Mouse (Mus musculus) liver, embryonic 13.5 days (tissue): ENCODE results near the gene Fdx1l. TPM values are rescaled to one million over a fixed set of nuclear protein-coding genes. Genes with fewer than 3 reads are reported as not detected.
A peak's percentile ranks its signal among the peaks of the same experiment; 100 is the strongest.

Source experiments
- ATAC-seq: fragments of 200-750 bp; cut with Nextera tagmentation; 2 replicates; pipeline ENCODE4 v1.8.0; 2017; ENCODE audit warnings: low read depth, mild to moderate bottlenecking, moderate number of reproducible peaks, moderate library complexity
- DNase-seq: peaks from one replicate; pipeline ENCODE4 v3.0.0; 2022
- H3K27ac ChIP-seq: fragments of 300-500 bp; sonication (generic); 2 replicates; pipeline ENCODE4 v1.5.1; 2015; ENCODE audit warnings: moderate library complexity, mild to moderate bottlenecking, inconsistent platforms
- H3K27me3 ChIP-seq: fragments of 300-500 bp; sonication (generic); 2 replicates; pipeline ENCODE4 v1.6.1; 2015; ENCODE audit warnings: mild to moderate bottlenecking, inconsistent platforms
- H3K36me3 ChIP-seq: fragments of 300-500 bp; sonication (generic); 2 replicates; pipeline ENCODE4 v1.6.1; 2015; ENCODE audit warnings: mild to moderate bottlenecking, inconsistent platforms
- H3K4me1 ChIP-seq: fragments of 300-500 bp; sonication (generic); replicated peaks from 2 replicates; pipeline ENCODE4 v1.6.1; 2015; ENCODE audit warnings: inconsistent platforms
- H3K4me2 ChIP-seq: fragments of 300-500 bp; sonication (generic); 2 replicates; pipeline ENCODE4 v1.6.1; 2015; ENCODE audit warnings: inconsistent platforms, mild to moderate bottlenecking, moderate library complexity
- H3K4me3 ChIP-seq: fragments of 300-500 bp; sonication (generic); replicated peaks from 2 replicates; pipeline ENCODE4 v1.5.1; 2015; ENCODE audit warnings: mild to moderate bottlenecking, inconsistent platforms
- H3K9ac ChIP-seq: fragments of 300-500 bp; sonication (generic); 2 replicates; pipeline ENCODE4 v1.6.1; 2015; ENCODE audit warnings: mild to moderate bottlenecking, inconsistent platforms
- H3K9me3 ChIP-seq: fragments of 300-500 bp; sonication (generic); replicated peaks from 2 replicates; pipeline ENCODE4 v1.6.1; 2016; ENCODE audit warnings: inconsistent platforms
- WGBS: fragments of 180-500 bp; shearing (Covaris S2); methylation state at CpG from one replicate; pipeline ENCODE4 v1.1.7; 2015; ENCODE audit not compliant: insufficient replicate concordance; 5-methylcytosine and 5-hydroxymethylcytosine counted together
- polyA plus RNA-seq: library from polyadenylated mRNA; unstranded; fragments of >200 nt; fragmentation: Nextera tagmentation; extraction: Ambion mirVana; gene quantifications from 2 replicates; pipeline ENCODE4 v1.2.1, GENCODE M21; 2015

Fdx1l gene
- polyA plus RNA-seq: 36.6 and 41.0 TPM in 2 replicates

DNA sequence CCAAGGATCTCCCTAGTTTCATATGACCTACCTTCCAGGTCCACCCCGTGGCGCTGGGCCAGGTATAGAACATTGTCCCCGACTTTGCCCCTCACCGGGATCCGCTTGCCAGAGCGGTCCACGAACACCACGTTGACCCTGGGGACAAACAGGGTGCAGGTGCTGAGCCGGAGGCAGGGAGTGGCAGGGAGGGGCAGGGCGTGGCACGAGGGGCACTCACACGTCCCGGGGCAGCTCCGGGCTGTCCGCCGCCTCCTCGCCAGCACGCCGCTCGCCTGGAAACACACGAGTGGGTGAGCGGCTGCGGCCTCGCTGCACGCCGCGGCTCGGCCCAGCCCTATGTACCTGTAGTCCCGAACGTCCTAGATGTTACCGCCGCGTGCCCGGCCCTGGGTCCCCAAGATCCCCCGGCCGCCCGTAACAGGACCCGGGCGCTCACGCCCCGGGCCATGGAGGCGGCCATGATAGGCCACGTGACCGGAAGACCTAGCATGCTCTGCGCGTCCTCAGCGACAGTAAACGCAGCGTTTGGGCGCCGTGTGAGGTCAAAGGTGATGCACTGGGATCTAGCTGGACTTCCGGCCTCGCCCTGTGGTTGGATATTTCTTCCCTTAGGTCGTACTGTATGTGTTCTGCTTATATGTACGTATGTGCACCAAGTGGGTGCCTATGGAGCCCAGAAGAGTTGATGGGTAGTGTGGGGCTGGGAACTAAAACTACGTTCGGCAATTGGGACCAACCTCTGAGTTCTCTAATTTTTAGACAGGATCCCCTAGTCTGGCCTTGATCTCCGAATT, at the start of gene Fdx1l, which contains the start of gene Gm49373:
Fdx1l (minus strand) TSS at position 571 of the 797 bp plus-strand sequence.
Gm49373 (minus strand) TSS at position 53 of the 797 bp plus-strand sequence.
- peak within 1 kb of the TSS; percentile 87 for H3K4me3 ChIP-seq
- peak within 1 kb of the TSS; percentile 84 for H3K9ac ChIP-seq
- H3K4me2 ChIP-seq: peak within 1 kb of the TSS; percentile 92
- 3% methylated on average over 58 of the region's 58 CpGs for WGBS
- peak within 1 kb of the TSS; percentile 62 for H3K27ac ChIP-seq
- peaks cover 37% of the 10 kb centered on the region for H3K4me1 ChIP-seq
- no peaks in the 10 kb centered on the region for H3K9me3 ChIP-seq
- no peaks in the 10 kb centered on the region for H3K27me3 ChIP-seq
- ATAC-seq (peak; percentile 92), DNase-seq (peak; percentile 77)
- H3K36me3 ChIP-seq: peaks cover 62% of the 10 kb centered on the region

DNA sequence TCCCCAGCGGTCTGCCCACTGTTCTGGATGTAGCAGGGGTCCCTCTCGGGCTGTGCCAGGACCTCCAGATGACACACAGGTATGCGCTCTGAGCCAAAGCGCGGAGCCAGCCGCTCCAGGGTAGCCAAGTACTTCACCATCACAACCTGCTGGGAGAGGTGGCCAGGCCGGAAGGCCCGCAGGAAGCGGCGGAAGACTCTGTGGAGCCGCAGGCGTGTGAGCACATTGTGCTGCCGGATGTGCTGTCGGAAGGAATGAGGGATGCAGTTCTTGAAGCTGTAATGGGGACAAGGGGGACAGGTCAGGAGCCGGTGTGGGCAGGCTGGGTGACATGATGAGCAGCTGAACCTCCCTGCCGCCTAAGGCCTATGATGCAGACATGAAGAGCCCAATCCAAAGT, 48.1 kb upstream of the Fdx1l start:
- Histone ChIP-seq H3K4me1 (peaks cover 4% of the 10 kb centered on the region; the same call in 1 of the 2 replicates), H3K9ac (no peak overlapping the region), H3K4me2 (no peak overlapping the region), H3K4me3 (no peak overlapping the region), H3K27me3 (no peaks in the 10 kb centered on the region), H3K36me3 (peaks cover 33% of the 10 kb centered on the region), H3K9me3 (no peaks in the 10 kb centered on the region), H3K27ac (no peak overlapping the region)
- no peak for DNase-seq
- 84% methylated on average over 16 of the region's 16 CpGs for WGBS
- no peak for ATAC-seq

DNA sequence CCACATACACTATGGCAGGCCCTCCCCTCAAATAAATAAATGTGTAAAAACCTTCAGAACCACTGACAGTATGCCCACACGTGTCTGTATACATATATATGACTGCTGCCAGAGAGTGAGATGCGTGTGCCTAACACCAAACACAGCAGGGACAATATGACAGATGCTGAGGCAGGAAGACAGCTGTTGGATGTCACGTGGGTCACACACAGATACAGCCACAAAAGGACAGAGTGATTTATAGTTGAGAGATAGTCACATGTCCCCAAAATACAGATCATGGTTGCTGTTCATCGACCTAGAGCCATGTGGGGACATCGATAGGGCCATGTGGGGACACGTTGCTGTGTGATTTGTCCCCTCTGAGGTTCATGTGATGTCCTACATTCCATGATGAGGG, 43.7 kb upstream of the Fdx1l start:
- Histone ChIP-seq H3K27me3 (no peaks in the 10 kb centered on the region), H3K4me2 (no peak overlapping the region), H3K4me3 (no peak overlapping the region), H3K9ac (no peak overlapping the region), H3K9me3 (no peaks in the 10 kb centered on the region), H3K36me3 (peaks cover 8% of the 10 kb centered on the region), H3K4me1 (no peaks in the 10 kb centered on the region), H3K27ac (no peak overlapping the region)
- 68% methylated on average over 6 of the region's 6 CpGs for WGBS
- no peak for DNase-seq
- no peak for ATAC-seq

DNA sequence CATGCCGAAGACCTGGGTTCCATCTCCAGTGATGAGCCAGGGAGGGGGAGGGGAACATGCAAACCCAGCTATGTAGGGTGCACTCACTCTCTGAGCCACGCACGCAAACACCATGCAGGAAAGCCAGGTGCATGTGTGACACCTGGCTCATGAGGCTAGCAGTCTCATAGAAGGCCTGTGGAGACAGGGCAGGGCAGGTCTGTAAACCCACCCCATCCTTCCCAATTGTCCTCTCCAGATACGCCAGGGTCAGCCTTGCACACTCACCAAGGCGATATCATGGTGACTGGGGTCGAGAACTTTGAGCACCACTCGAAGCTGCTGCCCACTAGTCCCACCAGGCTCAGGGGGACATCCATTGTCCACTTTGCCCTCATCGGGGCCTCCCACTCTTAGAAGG, 41.7 kb upstream of the Fdx1l start:
- Histone ChIP-seq H3K9ac (no peak overlapping the region), H3K9me3 (no peaks in the 10 kb centered on the region), H3K27me3 (no peaks in the 10 kb centered on the region), H3K36me3 (no peaks in the 10 kb centered on the region), H3K4me3 (no peak overlapping the region), H3K4me1 (0 out of 2 replicates have a peak, but pooled peaks cover 4% of the 10 kb centered on the region), H3K4me2 (no peak overlapping the region), H3K27ac (no peak overlapping the region)
- 77% methylated on average over 8 of the region's 8 CpGs for WGBS
- no peak for ATAC-seq
- DNase-seq: no peak

DNA sequence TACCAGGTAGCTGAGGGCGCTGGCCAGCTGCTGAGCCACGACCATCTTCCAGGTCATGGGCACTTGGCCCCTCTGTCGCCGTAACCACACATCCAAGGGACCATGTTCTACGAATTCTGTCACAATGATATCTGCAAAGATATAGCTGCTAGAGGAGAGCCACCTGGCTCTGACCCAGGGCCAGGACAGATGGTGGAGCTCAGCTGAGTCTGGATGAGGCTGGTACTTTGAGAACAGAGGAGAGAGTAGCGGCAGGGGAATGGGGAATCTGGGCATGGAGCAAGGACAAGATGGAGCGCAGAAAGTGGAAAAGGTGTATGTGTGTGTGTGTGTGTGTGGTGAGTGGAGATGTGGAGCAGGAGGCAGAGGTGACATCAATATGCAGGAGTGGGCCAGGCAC, 40.8 kb upstream of the Fdx1l start:
- no peak overlapping the region for H3K27ac ChIP-seq
- ATAC-seq: no peak
- no peaks in the 10 kb centered on the region for H3K36me3 ChIP-seq
- H3K27me3 ChIP-seq: no peaks in the 10 kb centered on the region
- no peak overlapping the region for H3K9ac ChIP-seq
- no peak for DNase-seq
- 75% methylated on average over 7 of the region's 7 CpGs for WGBS
- no peak overlapping the region for H3K4me3 ChIP-seq
- H3K4me1 ChIP-seq: 0 out of 2 replicates have a peak, but pooled peaks cover 4% of the 10 kb centered on the region
- no peak overlapping the region for H3K4me2 ChIP-seq
- H3K9me3 ChIP-seq: no peaks in the 10 kb centered on the region

DNA sequence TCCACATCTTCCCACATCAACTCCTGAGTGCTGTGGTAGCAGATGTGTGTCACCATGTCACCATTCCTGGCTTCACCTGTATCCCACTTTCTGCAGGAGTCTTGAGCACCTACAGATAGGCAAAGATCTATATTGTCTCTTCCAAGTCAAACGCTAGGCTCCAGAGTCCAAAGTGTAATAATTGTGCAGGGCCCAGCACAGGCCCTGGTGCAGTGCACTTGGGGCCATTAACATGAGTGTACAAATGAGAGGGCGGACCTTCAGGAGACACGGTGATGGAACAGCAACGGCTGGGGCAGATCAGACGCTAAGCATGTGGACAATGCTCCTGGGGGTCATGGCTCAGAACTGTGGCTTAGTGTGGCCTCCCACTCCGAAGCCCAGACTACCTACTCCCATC, 40.3 kb upstream of the Fdx1l start:
- Histone ChIP-seq H3K27ac (no peak overlapping the region), H3K27me3 (no peaks in the 10 kb centered on the region), H3K4me2 (no peak overlapping the region), H3K9ac (no peak overlapping the region), H3K4me1 (0 out of 2 replicates have a peak, but pooled peaks cover 4% of the 10 kb centered on the region), H3K9me3 (no peaks in the 10 kb centered on the region), H3K36me3 (no peaks in the 10 kb centered on the region), H3K4me3 (no peak overlapping the region)
- 83% methylated on average over 6 of the region's 6 CpGs for WGBS
- ATAC-seq: no peak
- DNase-seq: no peak

DNA sequence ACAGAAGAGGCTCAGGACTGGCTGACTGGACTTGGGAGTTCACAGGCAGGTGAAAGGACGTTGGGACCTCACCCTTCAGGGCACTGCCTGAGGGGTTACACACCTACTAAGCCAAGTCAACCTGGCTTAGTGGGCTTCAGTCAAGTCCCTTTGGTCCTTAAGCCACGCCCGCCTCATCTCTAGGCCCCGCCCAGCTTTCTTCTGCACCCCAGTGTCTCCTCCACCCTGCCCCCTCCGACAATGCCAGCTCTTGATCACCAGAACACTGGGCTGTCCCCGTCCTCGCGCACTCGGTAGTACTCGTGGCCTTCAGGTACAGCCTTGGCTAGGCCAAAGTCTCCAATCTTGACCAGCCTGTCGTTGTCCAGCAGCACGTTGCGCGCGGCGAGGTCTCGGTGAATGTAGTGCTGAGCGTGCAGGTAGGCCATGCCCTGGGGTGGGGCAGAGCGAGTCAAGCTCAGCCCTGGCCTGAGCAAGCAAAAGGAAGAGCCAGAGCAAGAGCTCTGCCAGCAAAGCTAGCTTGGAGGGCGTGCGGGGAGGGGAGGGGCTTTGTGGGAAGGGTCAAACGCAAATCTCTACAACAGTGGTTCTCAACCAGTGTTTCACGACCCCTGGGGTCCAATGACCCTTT, 34.3 kb upstream of the Fdx1l start:
- H3K4me2 ChIP-seq: no peak overlapping the region
- H3K4me1 ChIP-seq: peaks cover 49% of the 10 kb centered on the region
- peak overlapping the region; percentile 86; the same call in 1 of the 2 replicates for H3K27ac ChIP-seq
- H3K36me3 ChIP-seq: 0 out of 2 replicates have a peak, but pooled peaks cover 12% of the 10 kb centered on the region
- H3K27me3 ChIP-seq: no peaks in the 10 kb centered on the region
- H3K4me3 ChIP-seq: no peak overlapping the region
- ATAC-seq (no peak), DNase-seq (no peak)
- H3K9ac ChIP-seq: no peak overlapping the region
- no peaks in the 10 kb centered on the region for H3K9me3 ChIP-seq
- 66% methylated on average over 23 of the region's 23 CpGs for WGBS

DNA sequence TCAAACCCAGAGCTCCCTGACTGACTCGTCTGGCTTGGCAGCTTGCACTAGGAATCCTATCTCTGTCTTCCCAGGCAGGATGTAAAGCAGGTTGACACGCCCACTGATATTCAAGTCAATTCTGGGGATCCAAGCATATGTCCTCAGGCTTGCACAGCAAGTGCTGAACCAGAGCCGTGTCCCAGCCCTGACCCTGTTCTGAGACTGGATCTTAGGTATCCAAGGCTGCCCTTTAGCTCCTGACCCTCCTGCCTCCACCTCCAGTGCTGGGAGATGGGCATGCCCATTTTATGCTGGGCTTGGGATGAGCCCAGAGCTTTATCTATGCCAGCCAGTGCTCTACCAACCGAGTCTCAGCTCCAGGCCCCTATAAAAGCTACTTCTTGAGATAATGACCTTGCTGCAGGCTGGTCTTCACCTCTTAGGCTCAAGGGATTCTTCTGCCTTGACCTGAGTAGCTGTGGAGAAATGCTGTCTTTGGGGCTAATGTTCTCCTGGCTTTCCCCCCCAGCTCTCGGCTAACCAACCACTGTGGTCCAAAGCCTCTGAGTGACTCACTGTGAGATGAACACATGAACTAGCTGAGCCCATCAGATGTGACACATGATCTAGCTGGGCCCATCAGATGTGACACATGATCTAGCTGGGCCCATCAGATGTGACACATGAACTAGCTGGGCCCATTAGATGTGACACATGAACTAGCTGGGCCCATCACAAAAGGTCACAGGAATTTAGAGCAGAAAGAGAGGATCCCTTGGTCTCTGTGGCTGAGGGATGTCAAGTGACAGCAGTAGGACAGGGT, 32.5 kb upstream of the Fdx1l start:
- H3K27ac ChIP-seq: peak overlapping the region; percentile 86
- peaks cover 21% of the 10 kb centered on the region; the same call in 1 of the 2 replicates for H3K36me3 ChIP-seq
- DNase-seq (peak; percentile 48), ATAC-seq (peak; percentile 90)
- H3K9me3 ChIP-seq: no peaks in the 10 kb centered on the region
- WGBS: 38% methylated on average over 5 of the region's 5 CpGs
- no peaks in the 10 kb centered on the region for H3K27me3 ChIP-seq
- peaks cover 58% of the 10 kb centered on the region for H3K4me1 ChIP-seq
- peak overlapping the region; percentile 49 for H3K9ac ChIP-seq
- H3K4me2 ChIP-seq: peak overlapping the region; percentile 36
- H3K4me3 ChIP-seq: no peak overlapping the region

DNA sequence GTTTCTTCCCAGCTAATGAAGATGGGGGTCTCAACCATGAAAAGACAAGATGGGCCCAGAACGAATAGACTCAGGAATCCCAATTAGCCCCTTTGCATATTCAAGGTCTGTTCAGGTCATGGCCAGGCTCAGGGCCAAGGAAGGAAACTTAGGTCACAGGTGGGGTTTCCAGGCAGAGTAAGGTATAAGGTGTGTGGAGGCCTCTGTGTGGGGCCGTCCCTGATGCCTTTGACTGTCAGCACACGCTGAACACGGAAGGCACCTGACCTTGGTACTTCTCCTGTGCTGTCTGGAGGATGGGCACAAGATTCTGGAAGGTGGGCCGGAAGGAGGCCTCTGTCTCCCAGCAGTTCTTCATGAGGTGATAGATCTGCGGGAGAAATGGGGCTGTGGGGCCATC, 31.4 kb upstream of the Fdx1l start:
- Histone ChIP-seq H3K4me1 (peaks cover 65% of the 10 kb centered on the region), H3K36me3 (peaks cover 21% of the 10 kb centered on the region; the same call in 1 of the 2 replicates), H3K4me3 (no peak overlapping the region), H3K9ac (peak overlapping the region; percentile 37; the same call in 1 of the 2 replicates), H3K4me2 (no peak overlapping the region), H3K9me3 (no peaks in the 10 kb centered on the region), H3K27ac (peak overlapping the region; percentile 86), H3K27me3 (no peaks in the 10 kb centered on the region)
- 80% methylated on average over 6 of the region's 6 CpGs for WGBS
- no peak for DNase-seq
- ATAC-seq: no peak

DNA sequence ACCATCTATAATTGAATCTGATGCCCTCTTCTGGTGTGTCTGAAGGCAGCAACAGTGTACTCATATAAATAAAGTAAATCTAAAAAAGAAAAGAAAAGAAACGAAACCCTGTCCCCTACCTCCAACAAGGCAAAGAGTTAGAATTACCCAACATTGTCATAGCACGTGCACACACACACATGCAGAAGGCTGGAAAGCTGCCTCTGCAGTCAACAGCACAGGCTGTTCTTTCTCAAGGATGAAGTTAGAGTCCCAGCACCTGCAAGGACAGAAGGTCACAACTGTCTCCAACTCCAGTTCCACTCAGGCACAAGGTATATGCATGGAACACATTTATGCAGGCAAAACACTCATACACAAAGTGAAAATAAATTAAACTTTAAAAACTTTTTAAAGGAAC, 28.7 kb upstream of the Fdx1l start:
- ATAC-seq (no peak), DNase-seq (no peak)
- H3K9ac ChIP-seq: no peak overlapping the region
- H3K27ac ChIP-seq: no peak overlapping the region
- whole genome bisulfite sequencing: 81% methylated on average over 2 of the region's 2 CpGs
- H3K4me1 ChIP-seq: peaks cover 77% of the 10 kb centered on the region
- H3K9me3 ChIP-seq: no peaks in the 10 kb centered on the region
- peaks cover 21% of the 10 kb centered on the region; the same call in 1 of the 2 replicates for H3K36me3 ChIP-seq
- H3K27me3 ChIP-seq: no peaks in the 10 kb centered on the region
- no peak overlapping the region for H3K4me2 ChIP-seq
- H3K4me3 ChIP-seq: no peak overlapping the region
